Mouse (Mus musculus): Measurements from ENCODE around the gene Hist2h2aa2. TPM values are rescaled to one million over a fixed set of nuclear protein-coding genes. Genes with fewer than 3 reads are reported as not detected.
A peak's percentile ranks its signal among the peaks of the same experiment; 100 is the strongest.
"Not testable (repeated sequence)": the region's sequence is repeated elsewhere in the genome, so short reads cannot be mapped to it uniquely, and the experiment has no call there.

Gene Hist2h2aa2
- polyA plus RNA-seq (2012; rRNA removed) = 162 and 196 TPM in 2 replicates

DNA sequence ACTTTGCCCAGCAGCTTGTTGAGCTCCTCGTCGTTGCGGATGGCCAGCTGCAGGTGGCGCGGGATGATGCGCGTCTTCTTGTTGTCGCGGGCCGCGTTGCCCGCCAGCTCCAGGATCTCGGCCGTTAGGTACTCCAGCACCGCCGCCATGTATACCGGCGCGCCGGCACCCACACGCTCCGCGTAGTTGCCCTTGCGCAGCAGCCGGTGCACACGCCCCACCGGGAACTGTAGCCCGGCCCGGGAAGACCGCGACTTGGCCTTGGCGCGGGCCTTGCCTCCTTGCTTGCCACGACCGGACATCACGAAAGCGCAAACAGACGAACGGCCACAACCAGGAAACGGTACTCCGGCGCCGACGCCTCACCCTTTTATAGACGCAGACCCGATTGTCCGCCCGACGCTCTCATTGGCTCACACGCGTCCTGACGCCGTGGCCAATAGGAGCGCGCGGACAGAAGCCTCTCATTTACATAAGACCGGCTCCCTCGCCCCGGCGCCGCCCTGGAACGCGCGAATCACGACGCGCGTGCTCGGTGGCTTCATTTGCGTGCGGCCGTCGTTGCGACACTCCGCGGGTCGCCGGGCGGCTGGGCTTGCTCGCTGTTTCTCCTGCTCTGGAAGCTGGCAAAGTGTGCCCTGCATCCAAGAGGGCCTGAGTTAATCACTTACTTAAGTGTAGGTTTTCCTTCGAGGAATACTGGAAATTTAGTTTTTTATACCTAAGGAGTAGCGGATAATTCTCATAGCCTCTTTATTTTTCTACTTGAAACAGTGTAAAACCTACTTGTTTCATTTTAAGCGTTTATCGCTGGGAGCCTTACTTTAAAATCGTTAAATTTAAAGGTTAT is at the start of gene Hist2h2aa2:
Hist2h2aa2 (minus strand) TSS at position 328 of the 850 bp plus-strand sequence.
- peak; percentile 99 for DNase-seq
- H3K27ac ChIP-seq (ENCODE audit: insufficient read depth, low read depth, low read length) = peak within 1 kb of the TSS; percentile 86

DNA sequence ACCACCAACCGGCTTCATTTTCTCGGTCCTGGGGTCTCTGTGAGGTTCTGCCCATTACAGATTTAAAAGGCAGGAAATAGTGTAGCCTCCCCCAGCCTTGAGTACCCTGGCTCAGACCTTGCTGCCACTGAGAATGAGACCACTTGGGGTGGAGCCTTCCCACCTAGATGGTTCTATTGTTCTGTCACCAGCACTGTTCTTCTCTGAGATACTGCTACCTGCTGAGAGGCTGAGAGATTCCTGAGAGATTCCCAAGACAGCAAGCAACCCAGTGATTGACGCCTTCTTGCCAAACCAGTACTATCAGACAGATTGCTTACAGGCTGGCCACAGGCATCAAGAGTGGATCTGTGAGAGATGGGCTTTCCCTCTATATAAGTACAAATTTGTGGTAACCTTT is 49.1 kb upstream of the Hist2h2aa2 start:
- Histone ChIP-seq H3K4me1 (ENCODE audit: control insufficient read depth, insufficient read depth, low read length) (no peaks in the 10 kb centered on the region), H3K36me3 (ENCODE audit: control insufficient read depth, insufficient read depth, low read length) (no peaks in the 10 kb centered on the region), H3K4me3 (ENCODE audit: insufficient read depth, low read depth, low read length) (no peak overlapping the region), H3K27ac (ENCODE audit: insufficient read depth, low read depth, low read length) (no peak overlapping the region), H3K27me3 (replicated peaks; ENCODE audit: control insufficient read depth, insufficient read depth, low read length) (no peaks in the 10 kb centered on the region)
- TF ChIP-seq CTCF (conservative IDR thresholded peaks at IDR 0.05; ENCODE audit: insufficient read depth, insufficient read length, low read depth, low read length) = no peak
- no peak for TF ChIP-seq POLR2A (IDR thresholded peaks at IDR 0.05; ENCODE audit: low read depth, low read length)
- WGBS = 77% methylated on average over 3 of the region's 3 CpGs
- no peak for DNase-seq

More for the DNA sequence above, at the start of gene Hist2h2aa2:
- not testable (repeated sequence) for H3K27me3 ChIP-seq (replicated peaks; ENCODE audit: control insufficient read depth, insufficient read depth, low read length); H3K36me3 ChIP-seq (ENCODE audit: control insufficient read depth, insufficient read depth, low read length)
- peaks cover 10% of the 10 kb centered on the region; the same call in 1 of the 2 replicates for H3K4me1 ChIP-seq (ENCODE audit: control insufficient read depth, insufficient read depth, low read length)
- peak; percentile 27 for TF ChIP-seq POLR2A (IDR thresholded peaks at IDR 0.05; ENCODE audit: low read depth, low read length)
- 2% methylated on average over 44 of the region's 85 CpGs for WGBS
- peak within 1 kb of the TSS; percentile 65 for H3K4me3 ChIP-seq (ENCODE audit: insufficient read depth, low read depth, low read length)

DNA sequence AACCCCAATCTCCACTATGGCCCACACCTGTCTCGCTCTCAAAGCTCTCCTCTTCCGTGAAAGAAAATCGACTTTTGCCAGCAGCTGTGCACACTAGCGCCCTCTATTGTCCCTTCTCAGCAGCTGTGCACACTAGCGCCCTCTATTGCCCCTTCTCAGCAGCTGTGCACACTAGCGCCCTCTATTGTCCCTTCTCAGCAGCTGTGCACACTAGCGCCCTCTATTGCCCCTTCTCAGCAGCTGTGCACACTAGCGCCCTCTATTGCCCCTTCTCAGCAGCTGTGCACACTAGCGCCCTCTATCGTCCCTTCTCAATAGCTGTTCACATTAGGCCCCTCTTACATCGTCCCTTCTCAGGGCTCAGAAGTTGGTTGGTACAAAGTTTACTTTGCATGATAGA is 47.3 kb upstream of the Hist2h2aa2 start:
- peak; percentile 64 for TF ChIP-seq CTCF (conservative IDR thresholded peaks at IDR 0.05; ENCODE audit: insufficient read depth, insufficient read length, low read depth, low read length)
- not testable (repeated sequence) for H3K27ac ChIP-seq (ENCODE audit: insufficient read depth, low read depth, low read length); DNase-seq; H3K36me3 ChIP-seq (ENCODE audit: control insufficient read depth, insufficient read depth, low read length); H3K4me3 ChIP-seq (ENCODE audit: insufficient read depth, low read depth, low read length); H3K27me3 ChIP-seq (replicated peaks; ENCODE audit: control insufficient read depth, insufficient read depth, low read length); H3K4me1 ChIP-seq (ENCODE audit: control insufficient read depth, insufficient read depth, low read length)
- 87% methylated on average over 11 of the region's 11 CpGs for WGBS

DNA sequence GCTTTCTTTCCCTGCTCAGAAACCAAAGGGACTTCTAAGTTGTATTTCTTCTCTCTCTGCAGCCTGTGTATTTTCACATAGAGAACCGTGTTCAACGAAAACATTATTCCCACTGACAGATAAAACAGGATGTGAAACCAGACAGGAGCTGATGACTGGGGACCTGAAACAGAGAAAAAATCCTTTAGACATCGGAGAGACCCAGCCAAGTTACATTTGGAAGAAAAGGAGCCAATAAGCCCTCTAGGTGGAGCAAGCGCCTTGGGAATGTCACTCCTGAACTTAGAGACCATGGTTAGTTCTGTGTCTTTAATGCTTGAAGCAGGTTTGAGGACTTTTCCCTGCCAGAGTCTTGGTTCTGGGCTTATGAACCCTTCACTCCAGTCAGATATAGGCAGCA is 44.4 kb upstream of the Hist2h2aa2 start:
- 16% methylated on average over 4 of the region's 4 CpGs for WGBS
- H3K36me3 ChIP-seq (ENCODE audit: control insufficient read depth, insufficient read depth, low read length) = no peaks in the 10 kb centered on the region
- H3K27ac ChIP-seq (ENCODE audit: insufficient read depth, low read depth, low read length) = no peak overlapping the region
- TF ChIP-seq POLR2A (IDR thresholded peaks at IDR 0.05; ENCODE audit: low read depth, low read length) (no peak), CTCF (conservative IDR thresholded peaks at IDR 0.05; ENCODE audit: insufficient read depth, insufficient read length, low read depth, low read length) (peak; percentile 34; the same call in 1 of the 2 replicates)
- no peak overlapping the region for H3K4me3 ChIP-seq (ENCODE audit: insufficient read depth, low read depth, low read length)
- DNase-seq = peak; percentile 41
- H3K4me1 ChIP-seq (ENCODE audit: control insufficient read depth, insufficient read depth, low read length) = no peaks in the 10 kb centered on the region
- no peaks in the 10 kb centered on the region for H3K27me3 ChIP-seq (replicated peaks; ENCODE audit: control insufficient read depth, insufficient read depth, low read length)

DNA sequence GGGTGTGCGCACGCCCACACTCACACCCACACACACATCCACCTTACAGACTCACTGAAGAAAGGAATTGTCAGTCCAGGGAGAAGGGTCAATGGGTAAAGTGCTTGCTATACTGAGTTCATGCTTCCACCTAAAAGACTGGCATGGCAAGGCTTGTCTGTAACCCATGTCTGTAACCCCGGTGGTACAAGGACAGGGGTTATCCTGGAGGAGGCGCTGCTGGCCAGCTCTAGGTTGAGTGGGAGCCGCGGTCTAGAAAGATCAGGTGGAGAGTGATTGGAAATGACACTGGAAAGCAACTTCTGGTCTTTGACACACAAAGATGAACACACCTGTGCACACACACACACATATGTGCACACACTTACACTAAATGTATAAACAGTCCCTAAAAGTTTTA is 40.6 kb upstream of the Hist2h2aa2 start:
- Histone ChIP-seq H3K4me1 (ENCODE audit: control insufficient read depth, insufficient read depth, low read length) (0 out of 2 replicates have a peak, but pooled peaks cover 3% of the 10 kb centered on the region), H3K36me3 (ENCODE audit: control insufficient read depth, insufficient read depth, low read length) (no peaks in the 10 kb centered on the region), H3K27me3 (replicated peaks; ENCODE audit: control insufficient read depth, insufficient read depth, low read length) (no peaks in the 10 kb centered on the region), H3K27ac (ENCODE audit: insufficient read depth, low read depth, low read length) (no peak overlapping the region), H3K4me3 (ENCODE audit: insufficient read depth, low read depth, low read length) (no peak overlapping the region)
- DNase-seq = no peak
- TF ChIP-seq CTCF (conservative IDR thresholded peaks at IDR 0.05; ENCODE audit: insufficient read depth, insufficient read length, low read depth, low read length) (no peak), POLR2A (IDR thresholded peaks at IDR 0.05; ENCODE audit: low read depth, low read length) (no peak)
- 64% methylated on average over 6 of the region's 6 CpGs for WGBS

DNA sequence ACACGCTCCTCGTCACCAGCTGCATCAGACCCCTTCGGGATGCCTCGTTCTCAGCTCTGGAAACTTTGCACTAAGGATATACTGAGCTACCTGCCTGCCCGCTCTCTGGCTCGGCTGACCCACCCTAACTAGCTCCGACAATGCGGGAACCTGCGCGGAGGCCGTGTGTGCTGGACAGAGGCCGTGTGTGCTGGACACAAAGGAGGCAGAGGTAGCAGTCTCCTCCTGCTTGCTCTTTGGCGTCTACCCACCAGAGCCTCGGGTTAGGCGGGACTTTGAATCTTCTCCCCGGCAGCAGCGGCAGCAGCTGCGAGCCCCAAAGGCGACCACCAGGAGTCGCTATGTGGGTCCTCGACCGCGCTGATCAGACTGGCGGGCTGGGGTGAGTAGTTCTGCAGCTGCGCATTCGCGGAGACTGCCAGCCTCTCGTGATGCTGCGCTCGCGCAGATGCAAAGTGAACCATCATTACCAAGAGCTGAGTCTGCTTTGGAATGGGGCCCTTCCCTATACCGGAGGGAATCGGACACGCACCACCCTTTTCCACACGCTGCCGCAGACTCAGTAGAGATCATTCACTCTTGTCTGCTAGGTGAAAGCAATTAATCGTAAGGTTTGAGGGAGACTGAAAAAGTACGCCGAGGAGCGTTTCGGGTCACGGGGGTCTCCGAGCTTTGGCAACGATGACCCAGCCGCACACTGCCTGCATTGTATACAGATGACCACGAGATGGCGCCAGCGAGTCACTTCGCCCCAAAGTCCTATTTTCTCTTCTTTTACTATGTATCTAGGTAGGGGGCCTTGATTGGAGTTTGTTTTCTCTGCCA is 37.9 kb upstream of the Hist2h2aa2 start:
- no peaks in the 10 kb centered on the region for H3K36me3 ChIP-seq (ENCODE audit: control insufficient read depth, insufficient read depth, low read length)
- no peaks in the 10 kb centered on the region for H3K27me3 ChIP-seq (replicated peaks; ENCODE audit: control insufficient read depth, insufficient read depth, low read length)
- WGBS = 1% methylated on average over 49 of the region's 49 CpGs
- 0 out of 2 replicates have a peak, but pooled peaks cover 3% of the 10 kb centered on the region for H3K4me1 ChIP-seq (ENCODE audit: control insufficient read depth, insufficient read depth, low read length)
- TF ChIP-seq POLR2A (IDR thresholded peaks at IDR 0.05; ENCODE audit: low read depth, low read length) = no peak
- peak; percentile 79 for TF ChIP-seq CTCF (conservative IDR thresholded peaks at IDR 0.05; ENCODE audit: insufficient read depth, insufficient read length, low read depth, low read length)
- H3K27ac ChIP-seq (ENCODE audit: insufficient read depth, low read depth, low read length) = no peak overlapping the region; the same call in 1 of the 2 replicates
- peak overlapping the region; percentile 52 for H3K4me3 ChIP-seq (ENCODE audit: insufficient read depth, low read depth, low read length)
- peak; percentile 85 for DNase-seq

DNA sequence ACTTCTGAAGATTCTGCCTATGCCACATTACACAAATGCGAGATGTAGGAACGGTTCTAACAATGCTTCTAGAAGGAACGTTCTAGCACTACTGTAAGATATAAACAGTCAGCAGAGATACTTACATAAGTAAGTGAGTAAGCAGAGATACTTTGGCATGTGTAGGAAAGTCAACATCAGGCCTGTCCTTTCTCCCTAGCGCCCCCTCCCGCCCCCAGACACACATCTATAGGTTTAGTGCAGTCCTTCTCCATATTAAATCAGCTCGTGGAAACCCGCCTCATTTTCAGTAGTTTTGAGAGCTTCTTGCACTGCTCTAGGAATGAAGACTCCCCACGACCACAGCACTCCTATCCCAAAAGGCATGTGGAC is 37.3 kb upstream of the Hist2h2aa2 start:
- TF ChIP-seq CTCF (conservative IDR thresholded peaks at IDR 0.05; ENCODE audit: insufficient read depth, insufficient read length, low read depth, low read length) (no peak), POLR2A (IDR thresholded peaks at IDR 0.05; ENCODE audit: low read depth, low read length) (no peak)
- DNase-seq = no peak
- 0 out of 2 replicates have a peak, but pooled peaks cover 3% of the 10 kb centered on the region for H3K4me1 ChIP-seq (ENCODE audit: control insufficient read depth, insufficient read depth, low read length)
- H3K27me3 ChIP-seq (replicated peaks; ENCODE audit: control insufficient read depth, insufficient read depth, low read length) = no peaks in the 10 kb centered on the region
- 34% methylated on average over 8 of the region's 8 CpGs for WGBS
- H3K4me3 ChIP-seq (ENCODE audit: insufficient read depth, low read depth, low read length) = peak overlapping the region; percentile 22; the same call in 1 of the 2 replicates
- no peaks in the 10 kb centered on the region for H3K36me3 ChIP-seq (ENCODE audit: control insufficient read depth, insufficient read depth, low read length)
- H3K27ac ChIP-seq (ENCODE audit: insufficient read depth, low read depth, low read length) = no peak overlapping the region

All from kidney, adult 2 months (tissue).